Mouse (Mus musculus): ENCODE results near the gene Ccdc170. TPM values are rescaled to one million over a fixed set of nuclear protein-coding genes. Genes with fewer than 3 reads are reported as not detected.

Gene Ccdc170
- total RNA-seq, 2 experiments from 2014 or later = 0.79 to 2.0 TPM

DNA sequence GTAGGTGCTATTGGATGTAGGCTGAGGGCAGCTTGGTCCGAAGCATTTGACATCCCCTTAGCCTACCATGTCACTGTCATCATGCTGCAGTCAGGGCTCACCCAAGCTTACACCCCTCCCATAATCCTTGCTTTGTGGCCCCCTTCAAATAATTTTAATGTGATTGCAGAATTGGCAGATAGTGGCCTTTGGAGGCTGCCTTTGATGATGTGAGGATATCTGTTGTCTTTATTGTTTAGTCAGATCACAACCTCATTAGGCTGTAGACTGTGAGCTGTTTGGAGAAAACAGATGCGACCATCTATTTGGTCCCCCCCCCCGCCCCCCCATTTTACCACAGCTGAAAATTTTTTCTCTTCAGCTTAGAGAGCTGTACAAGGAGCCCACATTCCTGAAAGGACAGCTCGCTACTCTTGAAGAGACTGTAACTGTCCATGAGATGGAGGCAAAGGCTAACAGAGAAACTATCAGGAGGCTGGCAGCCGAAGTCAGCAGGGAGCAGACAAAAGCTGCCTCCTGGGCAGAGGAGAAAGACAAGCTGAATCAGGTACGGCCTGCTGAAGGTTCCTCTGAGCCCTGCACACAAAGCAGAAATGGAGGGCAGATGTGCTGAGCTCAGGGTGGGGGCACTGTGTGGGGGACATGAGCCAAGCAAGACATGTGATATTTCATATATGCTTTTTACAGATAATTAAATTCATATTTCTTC lies 38.2 kb downstream of the Ccdc170 start:
- no peak for DNase-seq (ENCODE audit: low spot score in 2 of 2)

DNA sequence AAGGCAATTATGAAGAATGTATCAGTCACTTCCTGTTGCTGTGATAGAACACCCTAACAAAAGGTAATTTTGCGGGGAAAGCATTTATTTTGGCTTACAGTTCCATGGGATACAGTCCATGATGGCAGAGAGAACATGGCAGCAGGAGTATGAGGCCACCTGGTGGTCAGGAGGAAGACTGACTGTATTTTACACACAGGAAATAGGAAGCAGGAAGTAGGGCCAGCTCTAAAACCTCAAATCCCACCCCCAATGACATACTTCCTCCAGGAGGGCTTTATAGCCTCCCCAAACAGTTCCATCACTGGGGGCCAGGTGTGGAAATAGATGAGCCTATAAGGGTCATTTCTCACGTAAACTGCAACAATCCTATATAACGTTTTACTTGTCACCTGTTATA lies 39.8 kb downstream of the Ccdc170 start:
- DNase-seq (ENCODE audit: low spot score in 2 of 2) = no peak

DNA sequence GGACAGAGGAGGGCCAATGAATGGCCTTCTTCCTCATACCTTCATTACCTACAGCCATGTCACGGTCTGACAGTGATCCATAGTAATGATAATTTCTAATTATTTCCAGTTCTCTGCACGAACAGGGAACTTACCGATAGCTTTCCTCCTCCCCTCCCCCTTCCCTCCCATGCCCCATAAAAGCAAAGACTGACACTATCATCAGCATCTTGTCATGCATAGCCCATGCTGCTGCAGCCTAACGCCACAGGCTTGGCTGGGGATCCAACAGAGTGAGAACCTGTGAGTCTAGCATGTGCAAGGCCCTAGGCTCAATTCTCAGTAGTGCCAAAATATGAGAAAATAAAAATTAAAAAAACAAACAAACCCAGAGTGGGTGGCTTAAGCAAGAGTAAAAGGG lies 40.8 kb downstream of the Ccdc170 start:
- no peak for DNase-seq (ENCODE audit: low spot score in 2 of 2)

DNA sequence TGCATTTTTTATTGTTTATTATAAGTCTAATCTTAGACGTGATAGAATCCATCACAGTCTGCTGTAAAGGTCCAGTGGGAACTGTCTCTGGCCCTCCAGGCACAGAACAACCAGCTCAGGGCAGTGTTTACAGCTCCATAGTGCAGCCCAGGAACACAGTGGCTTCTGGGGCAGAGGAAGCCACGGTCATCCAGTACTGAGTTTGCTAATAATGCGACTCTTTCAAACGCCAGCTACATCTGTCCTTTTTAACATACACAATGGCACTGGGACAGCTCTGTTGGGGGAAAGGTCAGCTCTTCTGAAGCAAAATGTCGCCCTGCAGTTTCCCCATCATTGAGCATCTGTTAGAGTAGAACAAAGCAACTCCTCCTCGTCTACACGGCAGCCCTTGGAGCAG lies 45.7 kb downstream of the Ccdc170 start:
- no peak for DNase-seq (ENCODE audit: low spot score in 2 of 2)

DNA sequence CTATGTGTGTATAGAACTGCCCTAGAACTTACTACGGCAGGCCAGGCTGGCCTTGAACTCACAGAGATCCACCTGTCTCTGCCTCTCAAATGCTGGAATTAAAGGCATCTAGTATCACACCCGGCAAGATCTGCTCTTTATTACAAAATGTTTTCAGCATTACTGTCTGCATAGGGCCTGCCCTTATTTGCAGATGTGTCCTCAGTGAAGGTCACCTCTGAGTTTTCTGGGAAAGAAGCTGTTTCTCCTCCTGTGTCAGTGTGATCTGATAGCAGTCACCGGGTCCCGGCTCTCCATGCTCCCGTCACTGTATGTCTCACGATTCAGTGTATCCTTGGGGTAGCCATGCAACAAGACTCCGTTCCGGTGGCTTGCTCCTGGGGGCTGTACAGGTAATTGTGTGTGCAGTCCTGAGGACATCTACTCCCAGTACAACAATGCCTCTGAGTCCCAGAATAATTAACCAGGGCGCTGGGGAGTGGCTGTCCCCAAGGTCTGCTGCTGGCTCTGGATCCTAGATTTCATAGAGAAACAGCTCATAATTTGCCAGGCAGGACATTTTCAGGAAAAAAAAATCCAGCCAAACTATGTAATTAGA lies 48.4 kb downstream of the Ccdc170 start:
- DNase-seq (ENCODE audit: low spot score in 2 of 2) = no peak

DNA sequence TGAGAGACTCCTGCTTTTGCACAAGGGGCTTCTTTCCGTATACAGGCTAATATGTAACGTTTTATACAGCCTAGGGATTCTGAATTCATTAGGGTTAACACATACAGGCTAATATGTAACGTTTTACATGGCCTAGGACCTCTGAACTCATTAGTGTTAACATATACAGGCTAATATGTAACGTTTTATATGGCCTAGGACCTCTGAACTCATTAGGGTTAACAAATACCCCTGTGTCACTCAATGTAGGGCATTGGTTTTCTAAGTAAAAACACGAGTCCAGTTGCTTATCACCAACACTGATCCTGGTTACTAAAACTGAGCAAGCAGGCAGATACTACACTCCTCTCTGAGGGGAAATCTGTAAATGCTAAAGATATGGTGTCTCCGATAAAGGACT lies 49.6 kb downstream of the Ccdc170 start:
- DNase-seq (ENCODE audit: low spot score in 2 of 2) = no peak

DNA sequence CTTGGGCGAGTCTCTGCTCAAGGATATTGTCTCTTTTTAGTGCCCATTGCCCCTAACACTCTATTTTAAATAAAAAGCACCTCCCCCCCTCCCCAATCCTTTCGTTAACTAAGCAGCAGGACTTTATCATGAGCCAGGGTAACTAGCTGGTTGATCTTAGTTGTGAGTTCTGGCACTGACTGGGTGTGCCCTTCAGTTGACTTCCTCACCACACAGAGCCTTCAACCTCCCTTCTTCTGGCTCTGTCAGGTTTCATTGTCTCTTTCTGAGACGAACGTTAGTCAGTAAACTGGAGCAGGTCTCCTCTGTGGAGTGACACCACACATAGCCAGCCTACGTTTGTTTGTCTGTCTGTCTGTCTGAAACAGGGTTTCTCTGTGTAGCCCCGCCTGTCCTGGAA lies 50.4 kb downstream of the Ccdc170 start:
- no peak for DNase-seq (ENCODE audit: low spot score in 2 of 2)

DNA sequence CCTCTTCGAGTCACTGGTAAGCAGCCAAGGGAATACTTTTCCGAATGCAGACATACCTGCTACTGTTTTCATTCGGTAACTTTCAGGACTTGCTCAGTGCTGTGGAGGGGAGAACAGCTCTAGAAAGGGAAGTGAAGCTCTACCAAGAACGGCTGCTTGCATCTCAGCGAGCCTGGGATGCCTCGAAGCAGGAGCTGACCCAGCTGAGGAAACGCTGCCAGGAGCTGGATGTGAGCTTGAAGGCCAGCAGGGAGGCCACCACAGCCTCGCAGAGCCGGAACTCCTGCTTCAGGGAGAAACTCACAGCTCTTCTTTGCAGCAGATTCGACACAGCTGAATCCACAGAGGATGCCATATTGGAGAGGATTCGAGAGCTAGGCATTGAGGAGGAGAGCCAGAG lies 51.6 kb downstream of the Ccdc170 start:
- DNase-seq (ENCODE audit: low spot score in 2 of 2) = peak in 1 of 2 experiments; percentile 10

DNA sequence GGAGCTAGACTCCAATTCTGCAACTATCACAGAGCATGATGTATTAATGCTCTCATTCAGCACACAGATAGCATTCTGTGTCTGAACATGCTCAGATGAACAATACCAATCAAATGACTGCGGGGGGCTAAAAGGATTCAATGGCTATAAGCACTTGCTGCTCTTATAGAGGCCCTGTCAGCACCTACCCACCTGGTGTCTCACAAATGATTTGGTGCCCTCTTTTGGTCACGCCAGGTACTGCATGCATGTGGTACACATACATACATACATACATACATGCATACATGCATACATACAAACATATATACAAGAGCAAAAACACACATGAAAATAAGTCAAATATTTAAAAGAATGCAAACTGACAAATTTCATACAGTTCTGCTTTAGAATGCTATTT lies 63.2 kb downstream of the Ccdc170 start:
- DNase-seq (ENCODE audit: low spot score in 2 of 2) = no peak

DNA sequence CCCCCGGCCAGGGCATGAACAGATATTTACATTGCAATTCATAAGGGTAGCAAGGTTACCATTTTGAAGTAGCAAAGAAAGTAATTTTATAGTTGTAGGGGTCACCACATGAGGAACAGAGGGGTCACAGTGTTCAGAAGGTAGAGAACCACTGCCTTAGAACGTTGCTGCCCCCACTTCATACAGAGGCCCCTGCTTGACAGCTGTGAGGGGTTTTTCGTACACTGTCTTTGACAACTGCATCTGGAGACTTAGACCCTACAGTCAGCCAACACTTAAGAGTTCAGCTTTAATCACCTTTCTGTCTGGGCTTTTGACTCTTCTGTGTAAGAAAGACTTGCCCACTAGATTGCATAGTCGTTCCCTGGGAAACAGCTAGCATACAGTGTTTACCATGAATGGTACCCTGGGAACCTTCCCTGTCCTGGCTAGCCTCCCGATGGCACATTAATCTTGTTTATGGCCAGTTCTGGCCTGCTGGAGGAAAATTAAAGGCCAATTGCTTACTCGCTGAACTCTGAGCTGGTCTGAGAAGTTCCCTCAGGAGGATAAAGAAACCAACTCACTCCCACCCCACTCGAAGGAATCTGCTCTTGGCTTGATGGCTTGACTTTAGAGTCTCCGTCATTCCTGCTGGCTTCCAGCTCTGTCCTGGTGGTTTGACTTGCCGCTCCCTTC lies 71.3 kb downstream of the Ccdc170 start:
- no peak for DNase-seq (ENCODE audit: low spot score in 2 of 2)

DNA sequence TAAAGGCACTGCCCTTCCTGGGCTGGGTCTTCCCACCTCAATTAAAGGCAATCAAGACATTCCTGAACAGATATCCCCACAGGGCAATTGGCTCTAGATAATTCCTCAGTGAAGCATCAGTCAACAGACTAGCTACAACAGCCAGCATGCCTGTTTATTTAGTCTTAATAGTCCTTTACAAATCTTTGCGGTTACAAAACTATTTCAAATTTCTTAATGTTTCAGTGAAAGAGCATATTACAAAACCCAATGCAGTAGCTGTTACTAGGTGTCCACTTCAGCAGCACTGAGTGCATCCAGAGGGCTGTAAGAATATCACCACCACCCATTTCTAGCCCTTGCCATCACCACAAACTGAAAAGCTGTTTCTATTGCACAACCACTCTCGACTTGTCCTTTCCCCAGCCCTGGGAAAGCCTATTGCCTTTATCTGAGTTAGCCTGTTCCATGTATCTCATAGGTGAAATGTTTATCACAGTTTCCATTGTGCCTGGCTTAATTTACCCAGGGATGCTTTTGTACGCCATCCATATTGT lies 74.6 kb downstream of the Ccdc170 start:
- DNase-seq (ENCODE audit: low spot score in 2 of 2) = no peak

DNA sequence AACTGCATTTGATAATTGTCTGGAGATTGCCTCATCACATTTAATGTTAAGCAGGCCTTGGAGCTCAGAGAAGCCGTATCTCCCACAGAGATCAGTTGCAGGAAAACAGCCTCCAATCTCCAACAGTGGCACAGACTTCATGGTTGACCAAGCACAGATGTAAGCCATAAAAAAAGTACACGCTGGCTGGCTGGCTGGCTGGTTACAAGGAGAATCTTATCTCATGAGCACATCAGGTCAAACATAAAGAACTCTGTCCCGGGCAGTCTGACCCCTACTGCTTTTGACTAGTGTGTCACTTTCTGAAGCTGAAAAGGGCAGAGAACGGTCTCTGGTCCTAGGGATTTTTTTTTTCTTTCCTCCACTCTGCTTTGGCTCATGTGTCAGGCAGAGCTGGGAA lies 76.8 kb downstream of the Ccdc170 start:
- DNase-seq (ENCODE audit: low spot score in 2 of 2) = no peak

DNA sequence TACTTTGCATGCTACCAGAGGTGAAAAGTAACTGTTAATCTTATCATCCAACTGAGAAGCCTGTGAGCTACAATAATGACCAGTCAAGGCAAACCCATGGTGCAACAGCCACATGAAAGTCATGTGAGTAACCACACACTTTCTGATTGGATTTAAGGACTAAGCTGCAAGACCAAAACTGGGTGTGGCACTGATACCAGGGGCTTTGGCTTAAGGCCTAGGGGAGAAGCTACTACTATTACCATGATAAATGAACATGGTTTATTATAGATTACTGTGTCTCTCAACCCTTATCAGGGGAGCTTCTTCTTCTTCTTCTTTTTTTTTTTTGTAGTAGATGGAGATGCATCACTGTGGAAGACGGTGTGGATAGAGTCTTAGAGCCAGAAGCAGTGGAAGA lies 82.8 kb downstream of the Ccdc170 start:
- DNase-seq (ENCODE audit: low spot score in 2 of 2) = no peak

DNA sequence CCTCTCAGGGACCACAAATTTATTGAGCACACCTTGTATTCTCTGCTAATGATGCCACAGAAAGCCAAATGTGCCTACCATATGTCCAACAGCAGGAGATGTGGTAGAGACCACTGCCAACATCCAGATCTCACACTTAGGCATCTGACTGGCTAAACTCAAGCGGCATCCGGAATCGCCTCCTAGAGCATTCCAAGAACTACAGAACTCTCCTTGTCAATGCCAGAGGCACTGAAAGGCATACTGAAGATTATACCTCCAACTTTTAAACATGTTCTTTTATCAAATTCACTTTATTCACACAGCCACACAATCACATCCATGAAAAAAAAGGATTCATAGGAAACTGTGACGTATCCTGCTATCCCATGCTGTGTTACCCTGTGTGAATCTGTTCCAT lies 88.5 kb downstream of the Ccdc170 start:
- no peak for DNase-seq (ENCODE audit: low spot score in 2 of 2)

DNA sequence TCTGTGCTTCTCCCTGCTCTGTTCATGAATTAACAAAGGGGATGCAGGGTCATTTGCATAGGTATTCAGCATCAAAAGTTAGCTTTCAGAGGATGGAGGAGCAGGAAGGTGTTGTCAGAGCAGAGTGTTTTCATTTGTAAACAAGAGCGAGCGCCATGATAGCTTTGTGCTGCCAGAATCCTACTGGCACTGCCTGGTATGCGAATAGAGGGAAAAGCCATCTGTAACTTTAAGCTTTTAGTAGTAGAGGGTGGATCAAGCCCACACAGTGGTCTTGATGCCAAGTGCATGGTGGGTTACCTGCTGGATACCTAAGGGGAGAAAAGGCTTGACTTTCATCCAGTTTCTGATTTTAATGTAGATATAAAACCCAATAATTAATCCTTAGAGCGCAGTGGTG lies 89.0 kb downstream of the Ccdc170 start:
- DNase-seq (ENCODE audit: low spot score in 2 of 2) = no peak

DNA sequence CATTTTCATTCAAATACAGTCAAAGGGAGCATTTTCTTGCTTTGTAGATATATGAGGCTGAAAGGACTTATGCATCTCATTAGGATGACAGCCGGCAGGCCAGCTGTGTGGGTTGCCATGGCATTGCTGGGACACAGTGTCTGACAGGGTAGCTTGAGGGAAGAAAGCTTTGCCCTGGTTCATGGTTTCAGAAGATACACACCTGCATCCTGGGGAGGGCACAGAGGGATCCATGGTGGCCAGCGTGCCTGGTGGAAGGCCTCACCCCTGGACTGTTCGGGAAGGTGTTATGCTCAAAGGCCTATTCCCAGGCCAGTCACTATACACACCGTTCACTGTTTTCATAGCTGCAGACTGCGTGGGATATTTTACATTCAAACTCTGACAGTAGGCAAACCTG lies 99.6 kb downstream of the Ccdc170 start:
- DNase-seq (ENCODE audit: low spot score in 2 of 2) = no peak

DNA sequence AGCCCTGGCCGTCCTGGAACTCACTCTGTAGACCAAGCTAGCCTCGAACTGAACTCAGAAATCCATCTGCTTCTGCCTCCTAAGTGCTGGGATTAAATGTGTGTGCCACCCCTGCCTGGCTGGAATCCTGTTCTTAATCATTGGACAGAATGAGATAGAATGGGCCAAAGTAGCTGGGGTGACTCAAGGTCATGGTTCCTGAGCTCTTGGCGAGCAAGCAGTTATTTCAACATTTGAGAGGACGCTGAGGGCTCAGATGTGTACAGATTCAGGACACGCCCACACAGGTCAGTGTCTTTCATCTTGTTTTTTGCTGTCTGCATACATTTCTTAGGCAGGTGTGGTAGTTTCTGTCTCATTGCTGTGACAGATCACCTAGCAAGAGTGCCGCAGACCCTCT lies 104.4 kb downstream of the Ccdc170 start:
- DNase-seq (ENCODE audit: low spot score in 2 of 2) = no peak

DNA sequence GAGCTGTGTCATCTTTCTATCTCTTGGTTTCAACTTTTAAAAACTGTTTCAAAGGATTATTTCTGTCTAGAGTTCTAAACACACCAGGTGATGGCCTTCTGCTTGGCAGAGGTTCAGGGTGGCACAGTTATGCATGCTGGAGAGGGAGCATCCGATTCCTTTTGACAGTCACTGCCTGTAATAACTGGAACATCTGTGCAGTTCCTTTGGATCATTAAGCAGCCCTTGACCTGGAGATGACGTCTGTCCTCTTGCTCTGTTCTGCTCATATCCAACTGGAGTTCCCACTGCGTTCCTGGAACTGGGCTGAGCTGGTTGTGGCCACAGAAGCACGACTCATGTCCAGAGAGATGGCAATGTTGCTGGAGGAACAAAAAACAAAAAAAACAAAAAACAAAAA lies 107.3 kb downstream of the Ccdc170 start:
- DNase-seq (ENCODE audit: low spot score in 2 of 2) = no peak

DNA sequence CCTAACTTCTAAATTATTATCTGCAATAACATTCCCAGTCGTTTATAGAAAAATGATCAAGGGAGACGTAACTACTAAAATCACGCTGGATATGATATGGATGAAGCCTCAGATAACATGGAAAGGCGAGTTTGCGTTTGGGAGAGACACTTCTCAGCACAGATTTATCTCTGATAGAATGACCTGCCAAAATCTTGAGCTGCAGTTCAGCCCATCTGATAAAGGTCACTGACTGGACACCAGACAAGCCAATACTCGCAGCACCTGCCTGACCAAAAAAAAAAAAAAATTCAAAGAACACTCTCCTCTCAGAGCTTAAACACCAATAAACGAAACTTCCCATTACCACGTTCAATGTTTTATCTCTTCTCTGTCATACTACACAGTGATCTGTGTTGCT lies 108.7 kb downstream of the Ccdc170 start:
- no peak for DNase-seq (ENCODE audit: low spot score in 2 of 2)

DNA sequence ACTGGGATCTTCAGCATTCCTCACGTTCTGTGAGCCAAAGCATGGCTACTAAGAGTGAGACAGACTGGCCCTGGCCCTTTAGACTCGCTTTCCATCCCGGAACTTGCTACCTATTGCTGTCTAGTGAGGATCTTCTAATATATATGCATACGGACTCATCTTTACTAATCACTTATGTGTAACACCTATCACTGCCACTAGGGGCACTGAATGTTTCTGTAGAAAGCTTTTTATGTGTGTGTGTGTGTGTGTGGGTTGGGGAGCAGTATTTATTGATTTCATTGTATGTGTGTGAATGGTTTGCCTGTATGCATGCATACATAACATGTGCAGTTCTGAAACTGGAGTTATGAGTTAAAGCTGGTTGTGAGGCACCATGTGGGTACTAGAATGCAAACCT lies 111.5 kb downstream of the Ccdc170 start:
- DNase-seq (ENCODE audit: low spot score in 2 of 2) = no peak

DNA sequence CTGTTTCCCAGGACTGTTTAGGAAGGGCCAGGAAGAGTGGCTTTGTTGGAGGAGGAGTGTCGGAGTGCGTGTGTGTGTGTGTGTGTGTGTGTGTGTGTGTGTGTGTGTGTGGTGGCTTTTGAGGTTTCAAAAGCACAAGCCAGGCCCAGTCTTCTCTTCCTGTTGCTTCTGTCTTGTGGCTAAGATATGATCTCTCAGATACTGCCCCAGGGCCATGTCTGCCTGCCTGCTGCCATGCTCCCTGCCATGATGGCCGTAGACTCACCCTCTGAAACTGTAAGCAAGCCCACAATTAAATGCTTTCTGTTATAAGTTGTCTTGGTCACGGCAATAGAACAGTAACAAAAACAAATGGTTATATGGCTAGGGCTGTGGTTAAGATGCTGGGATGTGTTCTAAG lies 114.9 kb downstream of the Ccdc170 start:
- DNase-seq (ENCODE audit: low spot score in 2 of 2) = no peak

DNA sequence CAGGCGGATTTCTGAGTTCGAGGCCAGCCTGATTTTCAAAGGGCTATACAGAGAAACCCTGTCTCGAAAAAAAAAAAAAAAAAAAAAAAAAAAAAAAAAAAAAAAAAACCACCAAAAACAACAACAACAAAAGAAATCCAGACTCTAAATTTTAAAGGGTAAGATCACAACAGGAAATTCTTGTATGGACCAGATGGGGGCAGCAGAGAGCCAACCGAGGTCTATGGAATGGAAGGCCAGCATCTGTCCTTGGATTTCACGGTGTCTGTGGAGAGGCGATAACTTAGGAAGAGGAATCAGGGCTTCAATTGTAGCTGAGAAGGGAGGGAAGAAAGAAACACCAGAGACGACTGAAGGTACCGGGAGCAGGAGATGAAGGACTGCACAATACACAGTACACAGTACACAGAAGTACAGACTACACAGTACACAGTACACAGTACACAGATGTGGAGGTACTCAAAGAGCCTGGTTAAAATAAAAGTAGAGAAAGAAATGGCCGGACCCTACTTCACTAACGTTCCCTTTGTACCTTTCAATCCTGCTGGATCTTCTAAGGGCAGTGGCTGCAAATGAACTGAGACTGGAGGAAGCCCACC lies 116.0 kb downstream of the Ccdc170 start:
- DNase-seq (ENCODE audit: low spot score in 2 of 2) = peak; percentile 24 to 28

Data from adrenal gland, postnatal 4 days (tissue).